Mouse (Mus musculus) kidney, embryonic 14.5 days (tissue): ENCODE results near the gene Neurog1. TPM values are rescaled to one million over a fixed set of nuclear protein-coding genes. Genes with fewer than 3 reads are reported as not detected.
A peak's percentile ranks its signal among the peaks of the same experiment; 100 is the strongest.

Source experiments
- ATAC-seq: fragments of 200-750 bp; cut with Nextera tagmentation; 2 replicates; pipeline ENCODE4 v1.8.0; 2017; ENCODE audit warnings: moderate number of reproducible peaks, mild to moderate bottlenecking, moderate TSS enrichment, moderate library complexity; ENCODE audit not compliant: low FRiP score, low TSS enrichment
- H3K27ac ChIP-seq: fragments of 300-500 bp; sonication (generic); 2 replicates; pipeline ENCODE4 v1.5.1; 2014; ENCODE audit warnings: low read depth, mild to moderate bottlenecking, low read length, moderate library complexity, mixed read lengths
- H3K27me3 ChIP-seq: fragments of 300-500 bp; sonication (generic); 2 replicates; pipeline ENCODE4 v1.6.1; 2014; ENCODE audit warnings: mild to moderate bottlenecking, low read length; ENCODE audit not compliant: control insufficient read depth, insufficient read depth
- H3K36me3 ChIP-seq: fragments of 300-500 bp; sonication (generic); 2 replicates; pipeline ENCODE4 v1.6.1; 2014; ENCODE audit warnings: low read length, mixed read lengths; ENCODE audit not compliant: control insufficient read depth, insufficient read depth
- H3K4me1 ChIP-seq: fragments of 300-500 bp; sonication (generic); 2 replicates; pipeline ENCODE4 v1.6.1; 2014; ENCODE audit warnings: low read length, mixed read lengths; ENCODE audit not compliant: control insufficient read depth, insufficient read depth
- H3K4me2 ChIP-seq: fragments of 300-500 bp; sonication (generic); replicated peaks from 2 replicates; pipeline ENCODE4 v1.6.1; 2014; ENCODE audit warnings: low read depth, mild to moderate bottlenecking, low read length
- H3K4me3 ChIP-seq: fragments of 300-500 bp; sonication (generic); 2 replicates; pipeline ENCODE4 v1.5.1; 2014; ENCODE audit warnings: mild to moderate bottlenecking, low read length
- H3K9ac ChIP-seq: fragments of 300-500 bp; sonication (generic); 2 replicates; pipeline ENCODE4 v1.6.1; 2014; ENCODE audit warnings: low read depth, mild to moderate bottlenecking, low read length, moderate library complexity
- H3K9me3 ChIP-seq: fragments of 300-500 bp; sonication (generic); 2 replicates; pipeline ENCODE4 v1.6.1; 2016; ENCODE audit warnings: low read length; ENCODE audit not compliant: control insufficient read depth
- WGBS: fragments of 180-500 bp; shearing (Covaris S2); extraction: QIAGEN DNeasy Blood & Tissue Kit; methylation state at CpG from one replicate; pipeline ENCODE4 v1.1.7; 2014; 5-methylcytosine and 5-hydroxymethylcytosine counted together
- polyA plus RNA-seq: library from polyadenylated mRNA; unstranded; fragments of >200 nt; fragmentation: Nextera tagmentation; extraction: Ambion mirVana; gene quantifications from 2 replicates; pipeline ENCODE4 v1.2.1, GENCODE M21; 2014

Neurog1 gene
- polyA plus RNA-seq: not detected in 2 replicates

DNA sequence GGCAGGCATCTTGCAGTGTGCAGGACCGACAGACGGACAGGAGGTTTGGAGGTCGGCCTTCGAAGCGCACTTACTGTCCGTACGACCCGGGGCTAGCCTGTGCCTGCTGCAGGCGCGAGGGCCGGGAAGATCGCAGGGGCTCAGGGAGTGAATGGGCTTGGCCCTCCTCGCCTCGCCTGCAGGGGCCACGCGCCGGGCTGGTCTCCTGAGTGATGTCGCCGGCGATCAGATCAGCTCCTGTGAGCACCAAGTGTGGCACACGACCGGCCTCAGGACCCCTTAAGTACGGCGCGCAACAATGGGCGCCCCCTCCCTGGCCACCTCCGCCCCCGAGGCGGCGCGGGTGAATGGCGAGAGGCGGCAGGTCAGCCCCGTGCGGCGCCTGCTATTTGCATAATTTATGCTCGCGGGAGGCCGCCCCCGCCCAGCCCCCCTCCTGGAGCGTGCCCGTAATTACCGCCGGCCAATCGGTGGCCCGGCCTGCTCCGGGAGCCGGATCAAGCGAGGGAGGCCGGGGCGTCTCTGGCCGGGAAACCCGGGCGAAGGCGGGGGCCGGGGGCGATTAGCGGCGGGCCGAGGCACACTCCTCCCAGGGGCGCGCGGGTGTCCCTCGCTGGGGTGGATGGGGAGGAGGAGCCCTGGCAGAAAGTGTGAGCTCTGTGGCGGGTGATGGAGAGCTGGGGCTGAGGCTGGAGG, at the start of gene Neurog1:
Gene Neurog1 (minus strand): TSS at position 240 of the 696 bp plus-strand sequence.
- under 1% methylated on average over 62 of the region's 65 CpGs for WGBS
- peak within 1 kb of the TSS; percentile 38 for H3K4me3 ChIP-seq
- H3K27me3 ChIP-seq: peaks cover 100% of the 10 kb centered on the region
- H3K9ac ChIP-seq: no peak within 1 kb of the TSS
- H3K4me2 ChIP-seq: peak within 1 kb of the TSS; percentile 54
- H3K36me3 ChIP-seq: no peaks in the 10 kb centered on the region
- peak; percentile 68; the same call in 1 of the 2 replicates for ATAC-seq
- H3K27ac ChIP-seq: no peak within 1 kb of the TSS
- peaks cover 4% of the 10 kb centered on the region; the same call in 1 of the 2 replicates for H3K4me1 ChIP-seq
- no peaks in the 10 kb centered on the region for H3K9me3 ChIP-seq

DNA sequence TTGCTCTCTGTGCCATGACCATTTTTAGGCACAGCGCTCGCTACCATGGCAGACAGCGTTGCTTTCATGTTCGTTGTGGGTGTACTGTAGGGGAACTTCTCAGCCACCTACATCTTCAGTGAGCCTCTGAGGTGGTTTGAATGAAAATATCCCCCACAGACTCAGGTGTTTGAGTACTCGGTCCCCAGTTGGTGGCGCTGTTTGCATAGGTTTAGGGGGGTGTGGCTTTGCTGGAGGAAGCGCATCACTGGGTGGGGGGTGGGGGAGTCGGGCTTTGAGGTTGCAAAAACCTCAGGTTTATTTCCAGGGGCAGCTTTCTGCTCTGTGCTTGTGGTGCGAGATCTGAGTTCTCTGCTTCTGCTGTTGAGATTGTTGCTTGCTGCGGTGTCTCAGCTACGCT, 47.4 kb upstream of the Neurog1 start:
- Histone ChIP-seq H3K9ac (no peak overlapping the region), H3K4me1 (peaks cover 16% of the 10 kb centered on the region), H3K27ac (no peak overlapping the region), H3K4me2 (no peak overlapping the region), H3K9me3 (0 out of 2 replicates have a peak, but pooled peaks cover 2% of the 10 kb centered on the region), H3K27me3 (peaks cover 44% of the 10 kb centered on the region), H3K36me3 (no peaks in the 10 kb centered on the region), H3K4me3 (no peak overlapping the region)
- WGBS: 93% methylated on average over 11 of the region's 11 CpGs
- no peak for ATAC-seq

DNA sequence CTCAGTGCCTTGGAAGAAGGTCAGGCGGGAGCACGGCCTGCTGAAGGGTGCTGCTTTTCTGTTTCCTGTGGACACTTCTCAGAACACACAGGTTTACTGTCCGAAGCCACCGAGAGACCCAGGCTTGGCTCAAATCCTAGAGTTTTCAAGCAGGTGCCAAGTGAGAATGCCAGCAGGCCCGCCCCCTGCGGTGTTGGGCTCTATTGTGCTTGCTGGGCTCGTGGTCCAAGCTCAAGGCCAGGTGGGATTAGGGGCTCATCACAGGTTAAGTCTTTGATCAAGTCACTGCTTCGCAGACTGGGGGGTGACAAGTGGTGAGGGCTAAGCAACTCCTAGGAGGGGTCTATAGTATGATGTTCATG, 44.7 kb upstream of the Neurog1 start:
- Histone ChIP-seq H3K27me3 (peaks cover 49% of the 10 kb centered on the region), H3K9ac (peak overlapping the region; percentile 66), H3K27ac (no peak overlapping the region), H3K4me1 (peaks cover 16% of the 10 kb centered on the region), H3K9me3 (0 out of 2 replicates have a peak, but pooled peaks cover 2% of the 10 kb centered on the region), H3K4me2 (peak overlapping the region; percentile 88), H3K4me3 (peak overlapping the region; percentile 58), H3K36me3 (no peaks in the 10 kb centered on the region)
- no peak for ATAC-seq
- WGBS: 8% methylated on average over 8 of the region's 8 CpGs

DNA sequence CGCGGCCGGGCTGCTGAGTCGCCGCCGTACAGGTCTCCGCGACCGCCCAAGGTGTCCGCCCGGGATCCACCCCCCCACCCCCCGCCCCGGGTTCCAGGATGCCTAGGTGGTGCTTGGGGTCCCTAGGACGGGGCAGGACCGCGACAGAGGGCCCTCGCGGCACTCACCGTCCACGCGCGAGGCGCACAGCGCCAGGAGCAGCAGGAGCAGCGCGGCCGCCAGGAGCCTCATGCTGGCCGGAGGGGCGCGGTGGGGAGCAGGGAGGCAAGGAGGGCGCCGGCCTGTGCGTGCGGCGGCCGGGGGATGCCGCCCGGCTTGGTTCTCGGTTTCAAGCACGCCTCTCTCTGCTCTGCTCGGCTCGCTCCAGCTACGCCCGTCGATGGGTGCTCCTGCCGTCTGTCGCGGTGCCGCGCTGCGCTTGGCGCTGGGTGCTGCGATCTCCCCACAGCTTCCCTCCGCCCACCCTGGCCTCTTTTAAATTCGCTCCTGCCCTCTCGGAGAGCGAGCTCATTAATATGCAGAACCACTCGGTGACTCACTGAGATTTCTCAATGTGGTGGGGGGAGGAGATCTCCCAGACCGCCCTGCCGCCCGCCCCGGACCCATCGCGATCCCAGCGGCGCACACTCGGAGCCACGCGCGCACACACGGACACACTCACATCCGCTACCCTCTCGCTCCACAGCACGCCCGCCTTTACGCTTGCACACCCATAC, 44.1 kb upstream of the Neurog1 start, which contains the start of gene Cxcl14:
Gene Cxcl14 (minus strand): TSS at position 609 of the 716 bp plus-strand sequence.
- Histone ChIP-seq H3K4me3 (peak within 1 kb of the TSS; percentile 58), H3K4me1 (peaks cover 16% of the 10 kb centered on the region), H3K9ac (peak within 1 kb of the TSS; percentile 66), H3K36me3 (no peaks in the 10 kb centered on the region), H3K27ac (no peak within 1 kb of the TSS), H3K27me3 (peaks cover 49% of the 10 kb centered on the region), H3K9me3 (0 out of 2 replicates have a peak, but pooled peaks cover 2% of the 10 kb centered on the region), H3K4me2 (peak within 1 kb of the TSS; percentile 88)
- peak; percentile 51 for ATAC-seq
- WGBS: under 1% methylated on average over 69 of the region's 76 CpGs

DNA sequence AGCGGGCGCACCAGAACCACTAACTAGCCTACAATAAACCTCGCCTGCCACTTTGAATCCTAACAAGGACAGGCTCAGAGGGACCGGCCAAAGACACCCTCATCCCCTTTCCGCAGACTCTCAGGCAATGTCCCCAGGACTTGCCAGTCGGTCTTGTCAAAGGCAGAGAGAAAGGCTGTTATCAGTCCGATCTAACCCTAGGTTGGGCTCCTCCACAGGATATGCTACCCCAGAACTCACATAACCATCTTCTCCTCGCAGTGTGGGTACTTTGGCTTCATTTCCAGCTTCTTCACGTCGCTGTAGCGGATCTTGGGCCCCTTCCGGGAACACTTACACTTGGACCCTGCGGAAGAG, 43.6 kb upstream of the Neurog1 start:
- 0 out of 2 replicates have a peak, but pooled peaks cover 2% of the 10 kb centered on the region for H3K9me3 ChIP-seq
- peak overlapping the region; percentile 88 for H3K4me2 ChIP-seq
- peak overlapping the region; percentile 58 for H3K4me3 ChIP-seq
- H3K9ac ChIP-seq: peak overlapping the region; percentile 66; the same call in 1 of the 2 replicates
- peaks cover 16% of the 10 kb centered on the region for H3K4me1 ChIP-seq
- no peaks in the 10 kb centered on the region for H3K36me3 ChIP-seq
- no peak overlapping the region for H3K27ac ChIP-seq
- 0 out of 2 replicates have a peak, but pooled peaks have one; percentile 8 for ATAC-seq
- H3K27me3 ChIP-seq: peaks cover 49% of the 10 kb centered on the region
- 3% methylated on average over 13 of the region's 13 CpGs for WGBS

DNA sequence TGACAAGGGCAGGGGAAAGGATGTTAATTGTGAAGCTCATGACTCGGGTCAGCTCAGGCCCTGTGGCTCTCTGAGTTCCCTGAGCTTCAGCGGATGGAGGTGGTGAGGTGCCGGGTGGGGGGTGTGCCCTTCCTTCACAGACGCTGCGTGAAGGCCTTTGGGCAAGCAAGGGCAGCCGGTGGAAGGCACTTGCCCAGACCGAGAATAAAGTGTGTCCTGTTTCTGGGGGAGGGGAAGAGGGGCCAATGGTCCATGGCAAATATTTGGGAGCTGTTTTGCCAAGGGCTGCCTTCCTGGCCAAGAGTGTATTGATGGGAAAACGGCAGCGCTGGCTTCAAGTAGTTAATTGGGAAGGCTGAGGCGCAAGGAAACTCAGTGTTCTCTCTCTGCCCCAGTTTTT, 42.9 kb upstream of the Neurog1 start:
- no peak overlapping the region for H3K9ac ChIP-seq
- H3K36me3 ChIP-seq: no peaks in the 10 kb centered on the region
- peaks cover 49% of the 10 kb centered on the region for H3K27me3 ChIP-seq
- H3K4me1 ChIP-seq: peaks cover 16% of the 10 kb centered on the region
- H3K27ac ChIP-seq: no peak overlapping the region
- 0 out of 2 replicates have a peak, but pooled peaks cover 2% of the 10 kb centered on the region for H3K9me3 ChIP-seq
- ATAC-seq: no peak
- peak overlapping the region; percentile 88 for H3K4me2 ChIP-seq
- H3K4me3 ChIP-seq: peak overlapping the region; percentile 58; the same call in 1 of the 2 replicates
- 5% methylated on average over 10 of the region's 10 CpGs for WGBS

DNA sequence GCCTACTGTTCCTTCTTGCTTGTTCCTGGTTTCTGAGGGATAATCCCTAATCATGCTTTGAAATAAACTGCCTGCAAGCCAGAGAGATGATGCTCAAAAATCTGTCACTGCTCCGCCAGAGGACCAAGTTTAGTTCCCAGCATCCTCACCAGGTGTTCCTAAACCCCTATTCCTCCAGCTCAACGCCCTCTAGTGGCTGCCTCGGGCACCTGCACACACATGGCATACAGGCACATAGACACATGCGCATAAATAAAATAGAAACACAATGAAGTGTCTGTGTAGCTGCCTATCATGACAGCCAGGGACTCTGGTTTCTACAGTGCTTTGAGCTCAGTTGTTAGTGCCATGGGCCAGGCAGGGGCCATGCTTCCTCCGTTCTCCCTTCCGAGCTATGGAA, 38.0 kb upstream of the Neurog1 start:
- H3K4me3 ChIP-seq: no peak overlapping the region
- no peak for ATAC-seq
- H3K9ac ChIP-seq: no peak overlapping the region
- 86% methylated on average over 6 of the region's 6 CpGs for WGBS
- H3K9me3 ChIP-seq: no peaks in the 10 kb centered on the region
- no peak overlapping the region for H3K4me2 ChIP-seq
- no peaks in the 10 kb centered on the region for H3K36me3 ChIP-seq
- H3K27ac ChIP-seq: no peak overlapping the region
- peaks cover 9% of the 10 kb centered on the region; the same call in 1 of the 2 replicates for H3K27me3 ChIP-seq
- no peaks in the 10 kb centered on the region for H3K4me1 ChIP-seq

DNA sequence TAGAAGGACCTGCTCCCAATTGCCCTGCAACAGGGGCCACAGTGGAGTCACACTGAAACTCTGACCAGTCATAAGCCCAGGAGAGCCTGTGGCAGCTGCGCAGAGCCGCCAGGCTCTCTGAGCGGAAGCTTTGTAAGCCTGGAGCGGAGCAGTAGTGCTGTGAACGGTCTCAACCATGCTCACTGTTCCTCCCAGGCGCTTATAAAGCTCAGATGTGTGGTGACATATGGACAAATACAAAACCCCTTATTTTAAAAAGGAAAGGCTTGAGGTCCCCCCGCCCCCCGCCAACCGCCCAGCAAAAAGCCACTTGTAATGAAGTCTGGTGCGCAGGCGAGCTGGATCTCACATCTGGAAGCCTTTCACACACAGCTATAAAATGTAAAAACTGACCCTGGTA, 37.3 kb upstream of the Neurog1 start:
- Histone ChIP-seq H3K27ac (no peak overlapping the region), H3K9ac (no peak overlapping the region), H3K36me3 (no peaks in the 10 kb centered on the region), H3K27me3 (peaks cover 5% of the 10 kb centered on the region; the same call in 1 of the 2 replicates), H3K4me2 (no peak overlapping the region), H3K4me1 (no peaks in the 10 kb centered on the region), H3K4me3 (no peak overlapping the region), H3K9me3 (no peaks in the 10 kb centered on the region)
- WGBS: 65% methylated on average over 11 of the region's 11 CpGs
- no peak for ATAC-seq

DNA sequence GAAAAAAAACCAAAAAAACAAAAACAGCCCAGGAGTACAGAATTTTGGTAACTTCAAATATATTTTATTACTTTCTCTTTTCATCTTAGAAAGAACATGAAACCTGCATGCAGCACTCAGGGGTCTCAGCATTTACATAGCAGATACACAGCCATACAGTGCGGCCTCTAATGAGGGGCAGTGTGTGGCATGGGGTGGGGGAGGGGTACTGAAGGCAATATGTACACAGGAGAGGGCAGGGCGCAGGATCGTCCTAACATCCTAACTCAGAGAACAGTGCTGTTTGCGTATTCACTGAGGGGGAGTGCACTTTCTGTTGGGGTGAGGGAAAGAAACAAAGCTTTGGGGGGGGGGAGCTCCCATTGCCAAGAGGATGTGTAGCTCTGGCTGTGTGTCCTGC, 36.6 kb upstream of the Neurog1 start:
- H3K36me3 ChIP-seq: no peaks in the 10 kb centered on the region
- H3K4me2 ChIP-seq: no peak overlapping the region
- no peak overlapping the region for H3K27ac ChIP-seq
- ATAC-seq: no peak
- no peak overlapping the region for H3K9ac ChIP-seq
- WGBS: 47% methylated on average over 4 of the region's 4 CpGs
- H3K4me3 ChIP-seq: no peak overlapping the region
- no peaks in the 10 kb centered on the region for H3K4me1 ChIP-seq
- H3K27me3 ChIP-seq: peaks cover 5% of the 10 kb centered on the region; the same call in 1 of the 2 replicates
- no peaks in the 10 kb centered on the region for H3K9me3 ChIP-seq
